Mouse (Mus musculus) monocyte, adult 5-6 weeks (primary cell): ENCODE results near the gene Tulp3. TPM values are rescaled to one million over a fixed set of nuclear protein-coding genes. Genes with fewer than 3 reads are reported as not detected.
A peak's percentile ranks its signal among the peaks of the same experiment; 100 is the strongest.
"Not testable (repeated sequence)": the region's sequence is repeated elsewhere in the genome, so short reads cannot be mapped to it uniquely, and the experiment has no call there.

Source experiments
- ATAC-seq: fragments of 153-309, 156-312 bp; replicated peaks from 2 replicates; pipeline ENCODE4 v1.8.0; 2017; ENCODE audit warnings: mild to moderate bottlenecking; ENCODE audit not compliant: low TSS enrichment, insufficient number of reproducible peaks, severe bottlenecking, poor library complexity, low FRiP score
- total RNA-seq: library from RNA; stranded (forward); fragments of 200-1000, 200-491, 200-594 nt; gene quantifications from 3 replicates; pipeline ENCODE4 v1.2.3, GENCODE M21; 2017

Tulp3 gene
- total RNA-seq = 0.48 to 1.6 TPM (median 1.2 TPM) in 3 replicates

- ATAC-seq = peak; percentile 87
Observed at GRCm38 (mm10) chr6:128355726-128356416, at the start of gene Tulp3. TSS of gene Tulp3 (minus strand) at chr6:128355851.

GRCm38 (mm10) chr6:128404708-128405107 lies 49.1 kb upstream of the Tulp3 start:
- ATAC-seq = no peak

DNA sequence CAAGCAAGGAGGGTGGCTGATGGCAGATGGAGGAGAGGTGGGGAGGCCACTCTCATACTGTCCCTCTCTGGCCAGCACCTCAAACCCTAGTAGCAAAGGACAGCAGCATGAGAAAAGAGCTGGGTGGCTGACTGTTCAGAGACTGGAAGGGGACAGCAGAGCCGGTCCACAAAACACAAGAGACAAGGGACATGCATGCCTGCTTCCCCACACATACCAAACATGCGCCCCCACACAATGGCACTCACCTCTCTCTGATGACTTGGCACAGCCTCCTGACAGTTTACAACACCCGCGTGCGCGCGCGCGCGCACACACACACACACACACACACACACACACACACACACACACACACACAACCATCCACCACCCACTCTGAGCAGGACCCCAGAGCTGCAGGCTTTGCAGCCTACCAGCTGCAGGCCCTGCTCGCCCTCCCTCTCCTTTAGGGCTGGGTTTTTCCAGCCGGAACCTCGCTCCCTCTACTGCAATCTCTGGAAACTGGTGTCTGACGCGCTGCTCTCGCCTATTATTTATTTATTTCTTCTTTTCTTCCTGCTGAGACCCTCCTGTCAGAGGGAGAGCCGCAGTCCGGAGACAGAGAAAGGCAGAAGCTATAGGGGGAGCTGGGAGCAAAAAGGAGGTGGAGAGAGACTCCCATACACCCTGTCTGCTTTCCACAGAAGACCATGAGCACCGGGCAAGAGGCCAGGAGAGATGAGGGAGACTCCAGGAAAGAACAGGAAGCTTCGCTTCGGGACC lies 44.0 kb upstream of the Tulp3 start:
- no peak for ATAC-seq

- ATAC-seq = no peak
Observed at GRCm38 (mm10) chr6:128398996-128399395, 43.3 kb upstream of the Tulp3 start, which contains the start of gene Nrip2. TSS of gene Nrip2 (plus strand) at chr6:128399296.

DNA sequence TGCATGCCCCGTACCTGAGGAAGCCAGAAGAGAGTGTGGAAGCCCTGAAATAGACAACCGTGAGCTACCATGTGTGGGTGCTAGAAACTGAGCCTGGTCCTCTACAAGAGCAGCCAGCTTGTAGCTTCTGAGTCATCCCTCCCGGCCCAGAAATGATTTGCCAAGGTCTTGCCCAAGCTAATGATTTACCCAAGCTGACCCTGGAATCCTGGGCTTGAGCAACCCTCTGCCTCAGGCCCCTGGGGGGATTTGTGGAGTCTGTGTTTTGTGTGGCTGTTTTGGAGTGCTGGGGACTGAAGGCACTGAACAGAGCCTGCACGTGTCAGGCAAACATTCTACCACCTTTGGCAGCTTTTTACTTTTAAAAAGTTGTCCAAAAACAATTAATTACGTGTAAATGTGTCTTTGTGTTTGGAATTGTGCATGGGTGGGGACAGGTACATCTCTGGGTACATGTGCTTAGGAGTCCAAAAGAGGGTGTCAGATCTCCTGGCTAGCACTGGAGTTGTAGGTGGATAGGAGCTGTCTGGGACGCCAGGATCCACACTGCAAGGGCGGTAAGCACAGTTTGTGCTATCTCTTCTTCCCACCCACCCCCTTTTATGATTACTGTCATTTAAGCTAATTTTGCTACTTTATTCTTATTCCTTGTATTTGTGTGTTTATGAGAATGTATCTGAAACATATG lies 42.1 kb upstream of the Tulp3 start:
- ATAC-seq = no peak

GRCm38 (mm10) chr6:128390683-128391082 lies 35.0 kb upstream of the Tulp3 start:
- ATAC-seq = no peak

DNA sequence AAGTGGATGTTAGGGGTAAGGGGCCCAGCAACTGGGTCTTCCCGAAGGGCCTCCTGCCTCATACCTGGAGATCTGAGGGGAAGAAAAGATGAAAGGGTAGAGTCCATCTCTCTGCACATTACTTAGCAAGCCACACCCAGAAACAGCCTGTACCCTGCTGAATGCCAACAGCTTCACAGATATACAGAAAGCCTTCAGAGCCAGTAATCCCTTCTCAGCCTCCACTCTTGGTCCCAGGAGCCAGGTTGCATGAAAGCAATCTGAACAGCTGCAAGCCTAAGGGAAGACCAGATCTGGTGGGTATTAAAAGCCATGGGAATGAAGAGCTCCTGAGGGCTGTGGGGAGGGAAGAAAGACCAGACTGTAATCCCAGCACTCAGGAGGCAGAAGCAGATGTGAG lies 33.5 kb upstream of the Tulp3 start:
- no peak for ATAC-seq

- no peak for ATAC-seq
Observed at GRCm38 (mm10) chr6:128385026-128385425, 29.4 kb upstream of the Tulp3 start.

GRCm38 (mm10) chr6:128383752-128384151 lies 28.1 kb upstream of the Tulp3 start:
- no peak for ATAC-seq

GRCm38 (mm10) chr6:128381254-128381653 lies 25.6 kb upstream of the Tulp3 start:
- 0 out of 2 replicates have a peak, but pooled peaks have one; percentile 40 for ATAC-seq

GRCm38 (mm10) chr6:128380594-128381167 lies 25.0 kb upstream of the Tulp3 start:
- not testable (repeated sequence) for ATAC-seq

DNA sequence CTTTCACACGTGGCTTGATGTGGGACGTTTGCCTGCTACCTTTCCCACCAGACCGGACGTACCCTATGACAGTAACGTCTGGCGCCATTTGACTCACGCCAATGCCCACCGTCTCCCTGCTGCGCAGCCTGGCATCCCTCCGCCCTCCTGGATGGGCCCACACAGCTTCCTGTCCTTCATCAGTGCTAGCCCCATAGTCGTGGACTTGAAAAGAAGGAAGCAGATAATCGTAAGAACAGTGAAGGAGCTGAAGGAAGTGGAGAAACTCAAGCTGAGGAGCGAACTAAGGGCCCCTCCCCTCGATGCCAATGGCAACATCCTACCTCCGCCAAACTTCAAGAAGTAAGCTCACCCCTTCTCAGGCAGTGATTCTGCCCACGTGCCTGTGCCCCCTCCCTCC lies 24.0 kb upstream of the Tulp3 start:
- no peak for ATAC-seq

GRCm38 (mm10) chr6:128376371-128377085 lies 20.9 kb upstream of the Tulp3 start:
- no peak for ATAC-seq

GRCm38 (mm10) chr6:128375192-128375591 lies 19.5 kb upstream of the Tulp3 start, which contains the start of the genes Tex52 and Gm44596:
TSS of gene Tex52 (plus strand) at chr6:128375456.
TSS of gene Gm44596 (plus strand) at chr6:128375503.
- ATAC-seq = no peak

GRCm38 (mm10) chr6:128370040-128370439 lies 14.4 kb upstream of the Tulp3 start:
- ATAC-seq = no peak

GRCm38 (mm10) chr6:128366466-128366865 lies 10.8 kb upstream of the Tulp3 start:
- no peak for ATAC-seq

DNA sequence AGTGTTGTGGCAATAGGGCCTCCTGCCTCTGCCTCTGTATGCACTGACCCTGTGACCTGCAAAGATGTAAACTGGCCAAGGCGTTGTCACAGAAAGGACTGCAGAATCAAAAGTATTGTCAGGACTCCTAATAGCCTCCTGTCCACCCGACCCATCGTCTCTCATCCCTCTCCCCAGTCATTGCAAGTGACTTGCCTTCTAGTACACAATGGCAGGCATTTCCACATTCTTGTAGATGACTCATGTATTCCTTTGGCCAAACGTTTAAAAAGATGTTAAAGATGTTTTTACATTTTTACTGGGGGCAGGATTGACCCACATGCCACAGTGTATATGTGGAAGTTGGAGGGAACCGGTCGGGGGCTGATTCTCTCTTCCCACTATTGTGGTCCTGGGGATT lies 9.1 kb upstream of the Tulp3 start:
- ATAC-seq = no peak

DNA sequence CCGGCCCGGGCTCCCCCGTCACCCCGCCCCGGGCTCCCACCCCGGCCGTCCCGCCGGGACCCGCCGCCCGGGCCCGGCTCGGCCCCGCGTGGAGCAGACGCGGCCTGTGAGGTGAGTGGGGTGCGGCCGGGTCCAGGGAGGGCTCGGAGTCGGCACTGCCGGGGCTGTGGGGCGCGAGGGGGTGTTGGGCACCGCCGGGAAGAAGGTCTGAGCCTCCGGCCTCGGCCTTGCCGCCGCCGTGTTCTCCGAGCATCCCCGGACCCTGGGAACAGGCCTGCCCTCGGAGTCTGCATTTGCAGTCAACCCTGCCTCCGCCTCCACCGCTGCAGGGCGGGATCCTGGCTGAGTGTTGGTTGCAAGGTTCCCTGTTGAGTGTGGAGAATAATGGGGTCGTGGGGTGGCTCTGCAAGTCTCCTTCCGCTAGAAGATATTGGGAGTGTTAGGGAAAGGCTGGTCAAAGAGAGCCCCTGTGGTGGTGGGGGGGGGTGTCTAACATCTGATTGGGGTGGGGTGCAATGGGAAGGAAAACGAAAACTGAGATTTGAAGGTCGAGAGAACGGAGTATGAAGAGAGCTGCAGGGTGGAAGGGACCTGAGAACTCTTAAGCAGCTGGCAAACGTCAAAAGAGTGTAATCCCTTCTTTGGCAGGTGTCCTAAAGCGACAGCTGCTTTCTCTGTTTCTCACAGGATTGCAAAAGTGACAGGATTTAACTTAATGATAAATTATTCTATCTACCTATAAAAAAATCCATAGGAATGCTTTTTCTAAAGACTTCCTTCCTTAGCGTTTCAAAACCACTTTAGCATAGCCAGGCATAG lies 7.6 kb upstream of the Tulp3 start:
- ATAC-seq = no peak
